Mouse (Mus musculus) urinary bladder, postnatal 25 days (tissue): ENCODE data around the gene Rab11fip5.

Experiments
- DNase-seq: peaks from one replicate; pipeline ENCODE4 v3.0.0; 2022; ENCODE audit warnings: low spot score

The Rab11fip5 gene

DNA sequence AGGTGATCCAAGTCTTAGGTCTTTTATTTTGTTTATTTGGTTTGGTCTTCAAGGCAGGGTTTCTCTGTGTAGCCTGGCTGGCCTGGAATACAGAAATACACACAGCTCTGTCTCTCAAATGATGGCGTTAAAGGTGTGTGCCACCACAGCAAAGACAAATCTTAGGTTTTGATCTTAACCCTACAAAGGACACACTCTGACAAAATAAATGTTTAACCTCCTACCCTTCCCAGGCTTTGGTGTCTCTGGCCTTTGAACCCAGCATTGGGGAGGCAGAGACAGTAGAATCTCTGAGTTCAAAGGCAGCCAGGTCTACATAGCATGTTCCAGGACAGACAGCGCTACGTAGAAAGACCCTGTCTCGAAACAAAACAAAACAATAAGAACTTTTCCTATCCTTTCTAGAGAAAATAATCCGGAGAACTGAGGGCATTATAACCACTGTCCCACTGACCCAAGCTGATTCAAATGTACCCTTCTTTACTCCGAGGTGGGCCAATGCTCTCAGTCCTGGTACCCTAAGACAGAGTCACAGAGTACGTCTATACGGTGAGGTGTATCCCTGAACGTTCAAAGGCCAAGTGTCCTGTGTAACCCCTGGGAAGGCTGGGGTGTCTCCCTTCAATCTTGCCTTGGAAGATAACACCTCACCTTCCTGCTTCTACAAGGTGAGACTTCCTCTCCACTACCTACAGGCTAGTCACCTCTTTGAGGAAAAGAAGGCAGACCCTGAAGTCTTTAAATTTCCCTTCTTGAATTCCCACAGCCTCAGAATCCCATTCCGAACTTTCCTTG lies 1.2 kb downstream of the Rab11fip5 start:
- DNase-seq = no peak

DNA sequence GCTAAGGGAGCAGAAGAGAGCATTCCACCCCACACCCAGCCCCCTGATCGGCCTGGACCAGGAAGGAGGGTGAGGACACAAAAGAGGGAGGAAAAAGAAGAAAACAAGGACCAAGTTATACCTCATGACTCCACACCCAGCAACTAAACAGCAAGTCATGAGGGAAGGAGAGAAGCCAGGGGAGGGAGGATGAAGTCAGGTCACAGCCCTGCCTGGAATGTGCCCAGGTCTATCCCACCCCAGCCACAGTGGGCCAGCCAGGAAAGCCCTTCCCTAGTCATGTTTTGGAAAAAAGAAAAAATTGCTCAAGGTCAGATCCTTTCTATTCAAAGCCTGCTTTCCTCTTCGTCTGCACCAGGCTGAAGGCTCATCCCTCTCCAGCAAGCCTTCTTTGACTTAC lies 1.9 kb downstream of the Rab11fip5 start:
- no peak for DNase-seq

DNA sequence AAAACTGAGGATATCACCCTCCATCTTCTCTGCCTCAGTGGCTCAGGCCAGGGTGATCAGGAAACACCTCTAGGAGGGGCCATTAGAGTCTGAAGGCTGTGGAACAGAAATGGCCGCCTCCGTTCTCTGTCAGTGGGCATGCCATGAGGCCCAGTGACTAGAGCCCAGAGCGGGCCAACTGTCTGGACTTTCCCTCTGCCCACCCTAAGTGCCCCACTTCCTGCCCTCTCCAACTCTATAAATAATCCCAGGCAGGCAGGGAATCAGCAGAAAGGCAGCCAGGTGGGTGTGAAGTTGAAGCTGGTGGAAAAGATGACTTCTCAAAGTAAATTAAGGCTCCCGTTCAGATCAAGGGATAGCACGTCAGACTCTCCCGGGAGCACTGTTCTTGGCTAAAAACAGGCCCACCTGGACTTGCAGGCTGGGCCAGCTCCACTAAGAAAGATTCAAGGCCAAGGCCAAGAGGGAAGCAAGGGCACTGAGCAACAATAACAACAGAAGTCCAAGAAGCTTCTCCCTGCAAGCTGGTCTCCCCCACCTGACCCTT lies 2.5 kb downstream of the Rab11fip5 start:
- DNase-seq = no peak

DNA sequence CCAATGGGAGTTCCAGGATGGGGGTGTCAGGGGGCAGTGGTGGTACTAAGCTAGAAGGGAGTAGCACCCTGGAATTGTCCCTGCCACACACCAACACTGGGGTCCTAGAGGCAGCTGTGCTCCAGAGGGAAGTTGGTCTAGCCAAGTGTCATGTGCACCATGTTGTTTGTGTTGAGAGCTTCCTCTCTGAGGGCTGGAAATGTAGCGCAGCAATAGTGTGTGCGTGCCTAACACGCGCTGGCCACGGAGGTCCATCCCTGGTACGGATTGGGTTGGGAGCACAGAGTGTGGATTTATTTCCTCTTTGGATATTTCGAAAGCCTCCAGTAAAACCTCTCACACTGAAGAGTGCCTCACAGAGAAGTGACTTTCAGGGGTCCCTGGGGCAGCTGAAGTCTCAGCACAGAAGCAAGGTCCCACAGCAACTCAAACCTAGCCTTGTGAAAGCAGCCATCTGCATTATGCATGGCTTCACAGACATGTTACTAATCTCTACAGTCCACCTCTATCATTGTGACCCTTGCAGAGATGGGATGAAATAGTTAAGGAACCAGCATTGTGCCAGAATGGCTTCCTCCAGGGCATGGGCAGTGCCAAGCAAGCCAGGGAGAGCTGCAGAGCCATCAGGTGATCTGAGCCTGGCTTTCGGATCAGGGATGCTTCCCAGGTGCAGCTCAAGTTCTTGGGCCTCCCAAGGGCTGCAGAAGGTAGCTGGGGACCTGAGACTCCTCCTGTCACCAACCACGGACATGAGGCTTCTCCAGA lies 3.6 kb downstream of the Rab11fip5 start:
- DNase-seq = no peak

DNA sequence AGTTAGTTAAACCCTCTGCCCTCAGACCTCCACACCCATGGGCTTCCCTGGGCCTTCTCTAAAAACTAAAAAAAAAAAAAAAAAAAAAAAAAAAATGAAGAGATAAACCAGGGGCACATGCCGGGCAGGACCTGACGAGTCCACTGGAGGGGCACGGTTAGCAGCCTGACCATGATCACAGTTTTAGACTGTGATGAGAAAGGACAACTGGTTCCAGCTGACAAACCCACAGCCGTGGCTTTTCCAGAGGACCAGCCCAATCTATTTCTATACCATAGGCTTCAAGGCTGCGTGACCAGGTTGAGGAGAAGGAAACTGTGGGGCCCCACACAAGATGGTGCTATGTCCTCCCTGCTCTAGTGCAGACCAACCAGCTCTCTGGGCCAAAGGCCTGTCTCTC lies 4.4 kb downstream of the Rab11fip5 start:
- no peak for DNase-seq

DNA sequence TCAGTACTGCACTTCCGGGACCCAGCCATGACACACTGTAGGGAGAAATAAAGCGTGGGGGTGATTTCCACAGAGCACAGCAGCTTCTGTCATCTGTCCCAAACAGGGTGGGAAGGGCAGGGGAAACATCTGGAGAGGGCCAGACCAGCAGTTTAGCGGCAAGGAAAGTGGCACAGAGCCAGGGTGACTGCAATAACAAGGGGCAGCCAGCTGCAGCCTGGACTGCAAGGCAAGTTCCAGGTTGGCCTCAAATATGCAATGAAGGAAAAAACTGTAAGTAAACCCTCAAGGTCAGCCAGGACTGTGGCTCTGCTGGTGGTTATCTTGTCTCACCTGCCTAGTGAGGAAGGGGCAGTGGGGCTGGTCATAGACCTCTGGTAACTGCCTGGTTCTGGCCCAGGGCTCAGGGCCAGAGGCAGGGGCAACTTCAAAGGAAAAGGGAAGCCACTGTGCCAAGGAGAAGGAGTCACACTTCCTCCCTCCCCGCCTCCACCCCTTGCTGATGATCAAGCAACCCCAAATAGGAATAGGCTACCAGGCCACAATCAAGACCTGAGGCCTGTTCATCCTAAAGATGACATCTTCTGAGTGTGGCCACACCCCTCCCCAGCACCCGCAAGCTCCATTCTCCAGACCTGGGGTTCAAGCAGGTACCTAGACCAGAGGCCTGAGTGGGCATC lies 5.1 kb downstream of the Rab11fip5 start:
- peak; percentile 51 for DNase-seq

DNA sequence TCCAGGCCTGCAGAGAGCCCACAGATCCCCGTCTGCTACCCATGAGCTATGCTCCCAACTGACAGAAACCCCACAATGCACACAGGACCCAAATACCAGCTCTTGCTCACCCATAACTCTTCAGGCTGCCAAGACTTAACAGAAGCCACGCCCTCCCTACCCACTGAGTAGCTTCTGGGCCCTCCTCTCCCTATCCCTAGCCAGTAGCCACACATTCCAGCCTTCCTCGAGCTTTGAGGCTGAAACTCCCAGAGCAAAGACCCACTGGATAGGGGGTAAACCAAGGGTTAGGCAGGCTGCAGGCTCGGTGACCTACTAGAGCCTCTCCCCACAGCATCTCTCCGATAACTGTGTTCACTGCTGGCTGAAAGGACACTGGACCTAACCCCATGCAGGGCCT lies 5.7 kb downstream of the Rab11fip5 start:
- DNase-seq = no peak

DNA sequence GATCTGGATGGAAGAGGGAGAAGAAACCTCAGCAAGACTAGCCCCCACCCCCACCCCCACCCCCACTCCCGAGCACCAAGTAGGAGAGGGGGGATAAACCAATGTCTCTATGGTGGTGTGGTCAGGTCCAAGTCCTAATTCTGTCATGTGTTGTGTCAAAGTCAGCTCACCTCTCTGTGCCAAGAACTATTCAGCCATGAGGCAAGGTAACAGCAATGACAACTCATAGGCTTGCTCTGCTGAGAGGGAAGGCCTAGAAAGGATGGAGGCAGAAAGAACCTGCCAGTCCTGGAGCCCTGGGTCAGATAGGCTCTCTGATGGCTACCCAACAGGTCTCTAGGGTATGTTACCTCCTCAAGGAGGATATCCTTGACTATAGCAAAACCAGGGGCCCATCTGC lies 6.3 kb downstream of the Rab11fip5 start:
- DNase-seq = no peak

DNA sequence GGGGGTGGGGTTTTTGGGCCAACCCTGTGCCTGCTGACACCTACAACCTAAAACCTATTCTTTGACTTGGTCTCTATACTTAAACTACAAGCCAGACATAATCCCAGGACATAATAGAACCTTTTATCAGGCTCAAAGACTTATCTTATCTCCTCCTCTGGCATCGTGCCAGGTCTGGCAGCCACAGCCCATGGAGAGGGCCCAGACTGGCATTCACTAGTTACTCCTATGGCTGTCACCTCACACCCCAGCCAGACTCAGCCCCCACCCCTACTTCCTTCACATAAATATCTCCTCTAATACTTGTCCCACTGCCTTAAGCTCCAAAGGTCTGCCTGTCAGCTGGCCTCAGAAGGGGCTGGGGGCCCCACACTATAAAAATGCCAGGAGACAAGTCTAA lies 8.0 kb downstream of the Rab11fip5 start:
- DNase-seq = no peak

DNA sequence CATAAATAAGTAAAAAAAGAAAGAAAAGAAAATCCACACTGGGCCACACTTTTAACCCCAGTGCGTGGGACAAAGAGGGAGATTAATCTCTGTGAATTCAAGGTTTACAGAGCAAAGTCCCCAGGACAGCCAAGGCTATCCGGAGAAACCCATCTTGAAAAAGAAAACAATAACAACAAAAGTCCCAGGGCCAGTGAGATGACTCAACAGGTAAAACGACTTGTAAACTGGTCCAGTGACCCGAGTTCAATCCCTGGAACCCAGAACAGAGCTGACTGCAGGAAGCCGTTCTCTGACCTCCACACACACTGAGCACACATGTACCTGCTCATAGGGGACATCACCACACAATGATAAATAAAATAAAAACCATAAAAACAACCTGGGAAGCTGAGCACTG lies 10.0 kb downstream of the Rab11fip5 start:
- no peak for DNase-seq

DNA sequence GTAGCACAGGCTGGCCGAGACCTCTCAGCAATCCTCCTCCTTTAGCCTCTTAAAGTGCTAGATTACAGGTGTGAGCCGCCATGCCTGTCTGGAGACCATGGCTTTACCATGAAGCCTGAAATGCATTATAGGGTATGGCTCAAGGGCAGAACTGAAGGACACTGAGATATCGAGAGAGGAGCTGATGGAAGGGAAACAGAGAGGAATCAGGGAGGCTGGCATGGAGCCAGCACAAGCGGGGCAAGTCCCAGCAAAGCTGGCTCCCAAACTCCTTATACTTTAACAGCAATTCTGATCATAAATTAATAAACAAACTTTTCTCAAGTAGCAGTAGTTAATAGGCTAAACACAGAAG lies 10.6 kb downstream of the Rab11fip5 start:
- no peak for DNase-seq

DNA sequence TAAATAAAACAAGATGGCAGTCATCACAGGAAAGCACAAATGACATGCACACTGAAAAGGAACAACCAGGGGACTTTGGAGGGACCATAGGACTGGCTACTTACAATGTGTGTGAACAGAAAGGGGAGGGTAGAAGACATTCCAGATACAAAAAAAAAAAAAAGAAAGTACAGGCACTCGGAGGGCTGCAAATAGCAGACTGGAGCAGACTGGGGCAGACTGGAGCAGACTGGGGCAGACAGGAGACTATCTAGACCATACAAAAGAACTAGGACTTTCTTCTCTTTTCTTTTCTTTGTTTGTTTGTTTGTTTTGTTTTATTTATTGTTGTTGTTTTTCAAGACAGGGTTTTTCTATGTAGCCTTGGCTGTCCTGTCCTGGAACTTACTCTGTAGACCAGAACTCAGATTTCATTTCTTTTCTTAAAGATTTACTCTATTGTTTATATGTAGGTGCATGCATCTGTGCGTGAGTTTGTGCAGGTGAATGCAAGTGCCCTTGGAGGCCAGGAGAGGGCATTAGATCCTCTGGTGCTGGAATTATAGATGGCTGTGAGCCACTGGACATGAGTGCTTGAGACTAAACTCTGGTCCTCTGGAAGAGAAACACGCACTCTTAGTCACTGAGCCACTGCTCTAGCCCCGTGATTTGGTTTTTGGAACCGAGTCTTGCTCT lies 11.1 kb downstream of the Rab11fip5 start:
- no peak for DNase-seq

DNA sequence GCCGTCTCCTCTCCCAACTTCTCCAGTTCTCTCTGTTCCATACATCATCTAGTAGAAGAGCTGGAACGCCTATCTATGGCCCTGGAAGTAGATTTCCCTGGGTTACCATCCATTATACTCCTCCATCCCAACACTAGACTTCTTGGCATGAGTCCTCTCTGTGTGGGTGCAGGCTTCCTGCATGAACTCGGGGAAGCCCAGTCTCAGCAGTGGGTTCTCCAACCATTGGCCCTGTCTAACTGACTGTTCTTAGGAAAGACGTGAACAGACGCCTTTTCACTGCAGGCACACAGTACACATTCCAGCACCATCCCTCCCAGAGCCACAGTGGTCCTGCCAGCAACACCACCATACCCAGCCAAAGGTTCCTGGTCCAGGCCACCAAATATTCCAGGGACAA lies 11.8 kb downstream of the Rab11fip5 start:
- DNase-seq = no peak

DNA sequence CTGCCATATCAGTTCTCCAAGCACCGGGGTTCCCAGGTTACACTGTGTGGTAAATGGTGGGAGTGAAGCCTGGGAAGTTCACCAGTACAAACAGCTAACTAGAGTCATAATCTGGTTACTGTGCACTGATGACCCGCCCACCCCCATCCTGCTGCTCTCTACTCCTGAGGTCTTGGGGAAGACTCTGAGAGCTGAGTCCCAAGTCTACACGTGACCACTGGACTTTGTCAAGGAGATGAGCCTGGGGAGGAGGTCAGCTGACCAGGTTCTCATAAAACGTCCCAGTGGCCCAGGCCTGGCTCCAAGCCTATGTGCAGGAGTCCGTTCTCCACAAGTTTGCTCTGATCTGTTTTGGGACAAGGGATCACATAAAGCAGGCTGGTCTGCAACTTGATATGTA lies 14.1 kb downstream of the Rab11fip5 start:
- no peak for DNase-seq

DNA sequence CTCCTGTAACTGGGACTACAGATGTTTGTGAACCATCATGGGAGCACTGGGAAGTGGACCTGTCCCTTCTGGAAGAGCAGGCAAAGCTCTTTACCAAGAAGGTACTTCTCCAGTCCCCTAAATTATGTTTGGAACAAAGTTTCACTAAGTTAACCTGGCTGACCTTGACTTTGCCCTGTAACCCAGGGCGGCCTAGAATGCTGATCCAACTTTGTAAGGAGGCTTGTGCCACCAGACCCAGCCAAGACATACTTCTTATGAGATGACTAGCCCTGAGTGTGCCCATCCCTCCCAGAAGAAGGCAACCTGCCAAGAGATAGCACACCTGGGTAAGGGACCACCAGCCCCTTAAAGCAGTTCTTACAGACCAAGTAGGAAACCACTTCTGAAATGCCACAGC lies 15.6 kb downstream of the Rab11fip5 start:
- DNase-seq = no peak

DNA sequence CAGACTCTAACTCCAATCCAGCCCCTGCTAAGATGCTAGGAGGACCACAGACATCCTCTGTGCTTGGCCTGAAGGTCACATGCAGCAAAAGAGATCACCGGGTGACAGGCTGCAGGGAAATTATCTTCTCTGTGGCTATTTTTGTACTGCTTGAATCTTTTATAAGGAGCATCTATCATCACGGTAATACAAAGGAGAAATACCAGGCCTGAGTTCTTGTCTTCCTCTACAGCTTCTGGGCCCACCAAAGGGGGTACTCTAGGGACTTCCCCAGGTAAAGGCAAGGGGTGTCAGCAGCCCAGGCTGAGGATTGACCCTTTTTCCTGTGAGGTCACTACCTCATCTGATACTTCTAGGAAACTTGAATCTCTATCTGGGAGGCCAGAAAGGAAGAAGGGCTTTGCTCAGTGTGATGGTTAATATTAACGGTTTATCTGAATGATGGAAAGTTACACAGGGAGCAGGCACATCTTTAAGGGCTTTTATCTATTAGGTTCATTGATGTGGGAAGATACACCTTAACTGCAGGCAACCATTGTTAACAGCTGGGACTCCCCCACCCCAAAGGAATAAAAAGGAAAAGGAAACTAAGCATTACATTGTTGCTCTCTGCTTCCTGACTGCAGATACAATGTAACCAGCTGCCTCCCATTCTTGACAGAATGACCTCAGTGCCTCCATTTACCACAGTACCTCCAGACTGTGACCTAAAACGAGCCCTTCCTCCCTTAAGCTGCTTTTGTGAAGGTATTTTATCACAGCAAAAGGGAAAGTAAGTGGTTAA lies 17.6 kb downstream of the Rab11fip5 start:
- DNase-seq = no peak

DNA sequence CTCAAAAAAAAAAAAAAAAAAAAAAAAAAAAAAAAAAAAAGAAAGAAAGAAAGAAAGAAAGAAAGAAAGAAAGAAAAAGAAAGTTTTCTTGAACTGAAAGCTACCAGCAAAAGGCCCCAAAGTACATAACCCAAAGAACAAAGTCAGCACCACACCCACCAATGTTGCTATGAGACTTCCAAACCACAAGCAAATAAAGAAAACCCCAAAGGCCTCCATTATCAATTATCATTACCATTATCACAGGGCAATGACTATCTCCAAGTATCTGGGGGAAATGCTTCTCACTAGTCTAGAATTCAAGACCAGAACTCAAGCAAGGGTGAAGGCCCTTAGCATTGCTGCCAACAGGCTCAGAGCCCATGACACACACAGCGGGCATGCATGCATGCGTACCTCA lies 18.7 kb downstream of the Rab11fip5 start:
- no peak for DNase-seq

DNA sequence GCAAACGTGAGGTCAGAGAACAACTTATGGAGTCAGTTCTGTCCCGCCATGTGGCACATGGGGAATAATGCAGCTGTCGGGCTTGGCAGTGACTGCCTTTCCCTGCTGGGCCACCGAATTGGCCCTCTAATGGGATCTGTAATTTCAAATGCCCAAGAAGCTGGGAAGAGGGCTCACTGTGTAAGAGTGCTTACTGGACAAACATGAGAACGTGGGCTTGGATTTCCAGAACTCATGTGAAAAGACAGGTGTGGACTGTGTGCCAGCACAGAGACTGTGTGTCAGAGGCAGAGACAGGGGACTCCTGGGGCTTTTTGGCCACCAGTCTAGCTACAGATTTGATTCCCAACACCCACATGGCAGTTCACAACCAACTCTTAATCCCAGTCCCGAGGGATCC lies 19.7 kb downstream of the Rab11fip5 start:
- no peak for DNase-seq

DNA sequence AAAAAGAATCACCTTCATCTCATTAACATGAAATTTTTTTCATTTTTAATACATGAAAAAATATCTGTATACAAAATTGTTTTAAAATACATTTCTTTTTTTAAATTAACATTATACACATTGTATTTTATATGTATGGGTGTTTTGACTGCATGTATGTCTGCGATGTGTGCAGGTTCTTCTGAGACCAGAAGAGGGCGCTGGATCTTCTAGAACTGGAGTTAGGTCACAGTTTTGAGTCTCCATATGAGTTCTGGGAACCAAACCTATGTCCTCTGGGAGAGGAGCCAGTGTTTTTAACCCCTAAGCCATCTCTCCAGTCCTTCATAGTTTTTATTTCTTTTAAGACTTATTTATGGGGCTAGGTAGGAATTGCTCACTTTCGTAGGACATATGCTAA lies 20.7 kb downstream of the Rab11fip5 start:
- DNase-seq = no peak

DNA sequence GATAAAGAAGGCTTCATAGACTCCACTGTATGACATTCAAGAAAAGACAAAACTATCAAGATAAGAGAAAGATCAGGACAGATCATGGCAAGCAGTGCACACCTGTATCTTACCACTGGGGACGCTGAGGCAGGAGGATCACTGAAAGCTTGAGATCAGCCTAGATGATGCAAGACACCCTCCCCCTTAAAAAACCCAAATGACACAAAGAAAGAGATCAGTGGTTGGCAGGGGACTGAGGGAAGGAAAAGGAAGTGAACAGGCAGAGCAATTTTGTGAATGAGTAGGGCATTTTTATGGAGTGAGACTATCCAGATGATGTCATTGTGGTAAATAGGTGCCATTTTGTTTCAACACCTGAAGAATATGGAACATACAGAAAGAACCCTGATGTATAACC lies 24.3 kb downstream of the Rab11fip5 start:
- DNase-seq = no peak

DNA sequence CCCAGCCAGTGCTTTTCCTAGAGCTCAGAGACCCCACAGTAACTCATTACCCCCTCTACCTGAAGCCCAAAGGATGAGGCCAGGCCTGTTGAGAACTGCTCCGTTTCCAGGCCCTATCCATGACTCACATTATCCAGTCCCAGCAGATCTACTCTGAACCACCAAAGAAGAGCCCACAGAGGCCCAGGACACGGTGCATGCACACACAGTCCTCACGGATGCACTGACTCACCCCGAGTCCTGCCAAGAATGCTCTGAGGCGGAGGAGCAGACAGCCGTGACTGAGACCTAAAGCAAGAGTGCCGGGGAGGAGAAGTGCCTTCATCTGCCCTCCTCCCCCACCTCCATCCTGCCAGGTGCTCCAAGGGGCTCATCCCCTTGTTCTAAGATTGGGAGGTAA lies 25.2 kb downstream of the Rab11fip5 start:
- no peak for DNase-seq

DNA sequence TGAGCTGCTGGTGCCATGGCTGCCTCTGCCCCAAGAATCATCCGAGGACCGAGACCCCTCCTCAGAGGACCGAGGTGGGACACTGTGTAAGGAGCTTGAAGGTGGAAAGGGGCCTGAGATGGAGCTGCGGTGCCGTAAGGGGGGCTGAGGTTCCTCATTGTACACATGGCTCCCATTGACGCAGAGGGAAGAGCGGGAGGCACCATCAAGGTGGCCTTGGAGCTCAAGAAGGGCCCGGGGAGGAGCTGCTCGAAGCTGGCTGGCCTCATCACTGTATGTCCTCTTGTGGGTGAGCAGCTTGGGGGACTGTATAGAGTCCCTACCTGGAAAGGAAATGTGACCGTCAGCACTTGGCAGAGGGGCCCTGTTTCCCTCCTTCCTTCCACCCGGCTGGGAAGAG lies 26.3 kb downstream of the Rab11fip5 start:
- no peak for DNase-seq
